Comparison of ENCODE assay signal across 13 mouse cellular contexts in genomic region chr9:103109911-103110310, GRCm38 (mm10). TPM values are rescaled to one million over a fixed set of nuclear protein-coding genes. Genes with fewer than 3 reads are reported as not detected.
A peak's percentile ranks its signal among the peaks of the same experiment; 100 is the strongest.
DNase-seq lines count a peak whose midpoint lies in the region; ATAC-seq and TF ChIP-seq lines count a peak whose summit lies in the region.
"Had no signal": no experiment of that assay in that cellular context is flagged by ENCODE, and none has a peak within 500 bp of the region (broad histone marks: within the 10 kb centered on the region; RNA-seq: fewer than 3 reads in every experiment).

No protein-coding gene starts in this region.

- peaks cover 9% of the 10 kb centered on the region for H3K27me3 ChIP-seq in forebrain, embryonic 13.5 days
- H3K27me3 ChIP-seq in forebrain, embryonic 15.5 days = peaks cover 4% of the 10 kb centered on the region; the same call in 1 of the 2 replicates
- 0 out of 2 replicates have a peak, but pooled peaks cover 1% of the 10 kb centered on the region for H3K27me3 ChIP-seq in kidney, postnatal 0 days (ENCODE audit: insufficient read depth, low read length)
- peaks cover 8% of the 10 kb centered on the region; the same call in 1 of the 2 replicates for H3K27me3 ChIP-seq in neural tube, embryonic 13.5 days

- TF ChIP-seq CTCF in kidney, postnatal 0 days (IDR thresholded peaks at IDR 0.05; ENCODE audit: low read depth) = no peak

- H3K9me3 ChIP-seq in forebrain, embryonic 13.5 days (replicated peaks) = no peaks in the 10 kb centered on the region
- no peaks in the 10 kb centered on the region for H3K9me3 ChIP-seq in forebrain, embryonic 15.5 days
- no peaks in the 10 kb centered on the region for H3K9me3 ChIP-seq in kidney, postnatal 0 days (replicated peaks; ENCODE audit: low read length)
- no peaks in the 10 kb centered on the region for H3K9me3 ChIP-seq in neural tube, embryonic 13.5 days

- 80% methylated on average over 2 of the region's 2 CpGs for WGBS in forebrain, embryonic 13.5 days
- WGBS in forebrain, embryonic 15.5 days = 73% methylated on average over 2 of the region's 2 CpGs
- 62% methylated on average over 2 of the region's 2 CpGs for WGBS in kidney, postnatal 0 days
- 77% methylated on average over 2 of the region's 2 CpGs for WGBS in neural tube, embryonic 13.5 days

- H3K4me2 ChIP-seq in forebrain, embryonic 13.5 days = 0 out of 2 replicates have a peak overlapping the region, but pooled peaks have one; percentile 71
- H3K4me2 ChIP-seq in forebrain, embryonic 15.5 days (replicated peaks) = no peak overlapping the region
- H3K4me2 ChIP-seq in kidney, postnatal 0 days (ENCODE audit: low read length) = peak overlapping the region; percentile 72
- H3K4me2 ChIP-seq in neural tube, embryonic 13.5 days = peak overlapping the region; percentile 63

- no peak overlapping the region for H3K27ac ChIP-seq in forebrain, embryonic 13.5 days
- no peak overlapping the region for H3K27ac ChIP-seq in forebrain, embryonic 15.5 days (replicated peaks)
- no peak overlapping the region for H3K27ac ChIP-seq in kidney, postnatal 0 days
- H3K27ac ChIP-seq in neural tube, embryonic 13.5 days (replicated peaks) = no peak overlapping the region

- no peak overlapping the region for H3K4me3 ChIP-seq in forebrain, embryonic 13.5 days
- H3K4me3 ChIP-seq in forebrain, embryonic 15.5 days = no peak overlapping the region
- peak overlapping the region; percentile 48; the same call in 1 of the 2 replicates for H3K4me3 ChIP-seq in kidney, postnatal 0 days (replicated peaks; ENCODE audit: low read depth, low read length)
- H3K4me3 ChIP-seq in neural tube, embryonic 13.5 days = no peak overlapping the region

- H3K4me1 ChIP-seq in forebrain, embryonic 13.5 days = peaks cover 44% of the 10 kb centered on the region
- H3K4me1 ChIP-seq in forebrain, embryonic 15.5 days = peaks cover 42% of the 10 kb centered on the region
- 0 out of 2 replicates have a peak, but pooled peaks cover 8% of the 10 kb centered on the region for H3K4me1 ChIP-seq in kidney, postnatal 0 days (replicated peaks; ENCODE audit: insufficient read depth, low read length)
- H3K4me1 ChIP-seq in neural tube, embryonic 13.5 days (replicated peaks) = peaks cover 49% of the 10 kb centered on the region

- no peak overlapping the region for H3K9ac ChIP-seq in forebrain, embryonic 13.5 days
- H3K9ac ChIP-seq in forebrain, embryonic 15.5 days (replicated peaks) = no peak overlapping the region
- no peak overlapping the region for H3K9ac ChIP-seq in kidney, postnatal 0 days (ENCODE audit: low read depth, low read length)
- H3K9ac ChIP-seq in neural tube, embryonic 13.5 days = no peak overlapping the region

- peaks cover 1% of the 10 kb centered on the region; the same call in 1 of the 2 replicates for H3K36me3 ChIP-seq in forebrain, embryonic 13.5 days (ENCODE audit: poor library complexity, severe bottlenecking)
- no peaks in the 10 kb centered on the region for H3K36me3 ChIP-seq in forebrain, embryonic 15.5 days
- H3K36me3 ChIP-seq in kidney, postnatal 0 days (ENCODE audit: insufficient read depth, low read length) = no peaks in the 10 kb centered on the region
- no peaks in the 10 kb centered on the region for H3K36me3 ChIP-seq in neural tube, embryonic 13.5 days

- ATAC-seq in forebrain, embryonic 13.5 days = no peak
- no peak for ATAC-seq in forebrain, embryonic 15.5 days (replicated peaks)
- ATAC-seq in kidney, postnatal 0 days (replicated peaks; ENCODE audit: low FRiP score, low read depth) = no peak
- ATAC-seq in neural tube, embryonic 13.5 days (ENCODE audit: low read depth) = no peak

- DNase-seq in kidney, postnatal 0 days (ENCODE audit: low spot score) = no peak
- no peak for DNase-seq in kidney, postnatal 25 days
- DNase-seq in neural tube, embryonic 10.5 days (ENCODE audit: extremely low spot score, low spot score) = no peak
- no peak for DNase-seq in c-Kit-positive CD71-positive TER-119-positive erythroid progenitor cells, embryonic 14.5 days (ENCODE audit: low spot score)
- DNase-seq in embryo, embryonic 10.5 days (ENCODE audit: low spot score) = no peak
- DNase-seq: cerebellum, postnatal 14 days; gastrocnemius, postnatal 14 days; heart, postnatal 14 days; kidney, adult 8-10 months; thymus, postnatal 4 days had no signal

RNA-seq across cellular contexts. Expression of gene Rab6b, which starts 1.7 kb away (rescaled TPM):
- 38.5 TPM in 2 replicates for polyA plus RNA-seq in forebrain, embryonic 13.5 days (2015; fragmentation: Nextera tagmentation; extraction: Ambion mirVana)
- polyA plus RNA-seq in forebrain, embryonic 15.5 days (2015; fragmentation: Nextera tagmentation; extraction: Ambion mirVana) = 62.3 and 63.3 TPM in 2 replicates
- 7.3 and 8.7 TPM in 2 replicates for polyA plus RNA-seq in kidney, postnatal 0 days (2015; fragmentation: Nextera tagmentation; extraction: Ambion mirVana)
- polyA plus RNA-seq in neural tube, embryonic 13.5 days (2015; fragmentation: Nextera tagmentation; extraction: Ambion mirVana) = 82.5 and 86.2 TPM in 2 replicates
